Mouse (Mus musculus) hindbrain, embryonic 13.5 days (tissue): ENCODE measurements around the gene Kdm2a. TPM values are rescaled to one million over a fixed set of nuclear protein-coding genes. Genes with fewer than 3 reads are reported as not detected.

Source experiments
- ATAC-seq: fragments of 200-750 bp; cut with Nextera tagmentation; 2 replicates; pipeline ENCODE4 v1.8.0; 2017; ENCODE audit warnings: moderate TSS enrichment; ENCODE audit not compliant: low FRiP score
- H3K27ac ChIP-seq: fragments of 300-500 bp; sonication (generic); 2 replicates; pipeline ENCODE4 v1.5.1; 2015; ENCODE audit warnings: inconsistent platforms, mild to moderate bottlenecking, moderate library complexity
- H3K27me3 ChIP-seq: fragments of 300-500 bp; sonication (generic); 2 replicates; pipeline ENCODE4 v1.6.1; 2015; ENCODE audit warnings: mild to moderate bottlenecking, inconsistent platforms
- H3K36me3 ChIP-seq: fragments of 300-500 bp; sonication (generic); 2 replicates; pipeline ENCODE4 v1.6.1; 2015; ENCODE audit warnings: mild to moderate bottlenecking, inconsistent platforms
- H3K4me1 ChIP-seq: fragments of 300-500 bp; sonication (generic); replicated peaks from 2 replicates; pipeline ENCODE4 v1.6.1; 2015; ENCODE audit warnings: inconsistent platforms
- H3K4me2 ChIP-seq: fragments of 300-500 bp; sonication (generic); 2 replicates; pipeline ENCODE4 v1.6.1; 2015; ENCODE audit warnings: inconsistent platforms, mild to moderate bottlenecking, moderate library complexity
- H3K4me3 ChIP-seq: fragments of 300-500 bp; sonication (generic); 2 replicates; pipeline ENCODE4 v1.5.1; 2015; ENCODE audit warnings: mild to moderate bottlenecking, inconsistent platforms
- H3K9ac ChIP-seq: fragments of 300-500 bp; sonication (generic); 2 replicates; pipeline ENCODE4 v1.6.1; 2015; ENCODE audit warnings: mild to moderate bottlenecking, inconsistent platforms
- H3K9me3 ChIP-seq: fragments of 300-500 bp; sonication (generic); 2 replicates; pipeline ENCODE4 v1.6.1; 2016; ENCODE audit warnings: inconsistent platforms
- WGBS: fragments of 180-500 bp; shearing (Covaris S2); methylation state at CpG from one replicate; pipeline ENCODE4 v1.1.7; 2015; 5-methylcytosine and 5-hydroxymethylcytosine counted together
- polyA plus RNA-seq: library from polyadenylated mRNA; unstranded; fragments of >200 nt; fragmentation: Nextera tagmentation; extraction: Ambion mirVana; gene quantifications from 2 replicates; pipeline ENCODE4 v1.2.1, GENCODE M21; 2015

The Kdm2a gene
- polyA plus RNA-seq, 1 experiment from 2014 or later = 34.6 TPM

DNA sequence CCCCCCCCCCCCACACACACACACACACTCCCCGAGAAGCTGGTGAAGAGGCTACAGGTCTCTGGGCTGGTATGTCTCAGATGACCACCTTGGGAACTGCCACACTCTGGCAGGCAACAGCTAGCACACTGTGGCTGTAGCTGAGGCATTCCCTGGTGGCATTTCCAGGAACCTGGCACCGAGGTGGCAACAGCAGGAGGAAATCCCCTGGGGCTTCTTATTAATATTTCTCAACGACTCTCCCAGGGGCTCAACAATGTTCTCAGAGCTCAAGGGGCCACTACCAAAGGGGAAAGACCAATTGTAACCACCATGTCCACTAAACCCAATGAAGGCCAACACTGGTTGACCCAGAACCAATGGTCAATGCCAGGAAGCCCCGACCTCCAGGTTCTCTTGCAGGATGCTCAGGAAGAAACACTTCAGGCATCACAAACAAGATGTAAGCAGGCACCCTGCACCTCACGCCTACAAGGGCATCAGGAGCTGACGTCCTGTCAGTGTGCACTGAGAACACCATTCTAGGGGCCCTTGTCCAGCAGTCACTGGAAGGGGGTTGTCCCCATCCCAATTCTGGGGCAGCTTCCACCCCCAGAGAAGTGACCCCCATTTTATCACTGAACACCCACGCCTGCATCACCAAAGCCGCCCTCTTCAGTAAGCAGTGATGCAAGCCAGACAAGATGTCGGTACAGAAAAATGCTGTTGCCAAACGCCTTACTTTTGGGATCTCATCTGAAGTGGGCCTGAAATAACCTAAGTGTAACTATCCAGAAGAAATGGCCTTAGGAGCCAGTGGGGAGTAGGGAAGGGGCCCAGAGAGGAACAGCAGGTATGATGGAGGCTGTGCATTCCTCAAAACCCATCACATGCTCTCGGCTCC lies 97.0 kb downstream of the Kdm2a start:
- Histone ChIP-seq H3K9me3 (no peaks in the 10 kb centered on the region), H3K27me3 (no peaks in the 10 kb centered on the region), H3K4me2 (peak overlapping the region; percentile 91), H3K36me3 (peaks cover 3% of the 10 kb centered on the region; the same call in 1 of the 2 replicates), H3K4me3 (peak overlapping the region; percentile 8; the same call in 1 of the 2 replicates), H3K4me1 (peaks cover 69% of the 10 kb centered on the region), H3K27ac (peak overlapping the region; percentile 86), H3K9ac (peak overlapping the region; percentile 63)
- no peak for ATAC-seq
- 67% methylated on average over 11 of the region's 11 CpGs for WGBS

DNA sequence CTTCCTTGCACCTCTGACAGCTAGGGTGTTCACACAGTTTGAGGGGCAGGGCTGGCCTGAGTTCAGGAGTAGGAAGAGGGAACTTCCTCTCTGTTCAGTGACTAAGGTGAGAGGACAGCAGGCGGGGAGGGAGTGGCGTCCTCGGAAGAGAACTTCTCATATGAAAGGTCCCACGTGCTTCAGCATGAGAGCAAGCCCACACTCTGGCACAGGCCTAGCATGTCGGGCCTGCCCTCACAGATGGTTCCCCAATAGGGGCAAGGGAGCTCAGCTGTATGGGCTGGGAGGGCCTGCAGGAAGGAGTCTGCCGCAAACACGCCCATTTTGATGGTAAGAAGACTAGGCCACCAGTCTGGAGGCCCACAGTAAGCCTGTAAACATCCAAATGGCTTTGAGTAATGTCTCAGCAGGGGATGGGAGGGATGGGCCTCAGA lies 97.8 kb downstream of the Kdm2a start:
- Histone ChIP-seq H3K27ac (0 out of 2 replicates have a peak overlapping the region, but pooled peaks have one; percentile 6), H3K9ac (0 out of 2 replicates have a peak overlapping the region, but pooled peaks have one; percentile 19), H3K4me3 (no peak overlapping the region), H3K36me3 (peaks cover 7% of the 10 kb centered on the region), H3K9me3 (no peaks in the 10 kb centered on the region), H3K4me1 (peaks cover 67% of the 10 kb centered on the region), H3K27me3 (no peaks in the 10 kb centered on the region), H3K4me2 (no peak overlapping the region)
- no peak for ATAC-seq
- WGBS = 48% methylated on average over 7 of the region's 7 CpGs

DNA sequence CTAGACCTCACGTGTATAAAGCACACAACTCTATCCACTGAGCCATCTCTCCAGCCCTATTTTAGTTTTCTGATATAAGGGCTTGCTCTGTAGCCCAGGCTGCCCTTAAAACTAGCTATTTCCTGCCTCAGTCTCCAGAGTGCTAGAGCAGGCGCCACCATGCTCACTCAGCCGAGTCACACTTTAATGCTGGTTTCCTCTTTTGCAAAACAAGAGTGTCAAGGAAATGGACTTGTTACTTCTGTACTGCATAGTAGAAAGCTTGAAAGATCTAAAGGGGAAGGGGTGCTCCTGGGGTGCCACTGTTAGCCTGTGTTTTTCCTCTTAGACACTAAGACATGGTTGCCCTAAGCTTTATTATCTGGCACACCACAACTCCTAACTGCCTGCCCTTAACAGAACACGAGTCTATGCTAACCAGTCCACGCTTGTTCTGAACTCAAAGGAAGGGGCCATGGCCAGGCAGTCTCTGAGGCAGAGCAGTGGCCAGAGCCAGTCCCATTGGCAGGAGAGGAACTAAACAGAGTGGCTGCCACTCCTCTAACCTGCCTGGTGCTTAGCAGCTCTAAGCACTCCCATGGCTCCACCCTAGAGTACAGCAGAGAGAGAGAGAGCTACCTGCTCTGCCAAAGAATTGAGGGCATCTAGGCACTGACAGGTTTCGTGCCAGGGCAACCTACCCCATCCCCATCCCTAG lies 98.4 kb downstream of the Kdm2a start:
- Histone ChIP-seq H3K9ac (0 out of 2 replicates have a peak overlapping the region, but pooled peaks have one; percentile 19), H3K4me2 (no peak overlapping the region), H3K36me3 (peaks cover 11% of the 10 kb centered on the region), H3K27ac (no peak overlapping the region), H3K4me1 (peaks cover 62% of the 10 kb centered on the region), H3K27me3 (no peaks in the 10 kb centered on the region), H3K9me3 (no peaks in the 10 kb centered on the region), H3K4me3 (no peak overlapping the region)
- ATAC-seq = no peak
- 88% methylated on average over 6 of the region's 6 CpGs for WGBS

DNA sequence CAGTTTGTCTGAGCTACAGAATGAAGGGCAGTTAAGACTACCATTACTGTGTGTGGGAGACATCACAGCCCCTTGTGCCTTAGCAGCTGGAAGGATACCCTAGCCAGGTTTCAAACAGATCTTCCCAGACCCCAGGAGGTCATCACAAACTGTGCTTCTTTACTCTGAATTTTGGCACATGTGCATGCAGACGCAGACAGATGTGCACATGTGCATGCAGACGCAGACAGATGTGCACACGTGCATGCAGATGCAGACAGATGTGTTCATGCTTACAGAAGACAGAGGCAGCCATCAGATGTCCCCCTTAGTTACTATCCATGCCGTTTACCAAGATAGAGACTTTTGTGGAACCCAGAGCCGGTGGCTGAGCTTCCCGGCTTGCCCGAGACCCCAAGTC lies 99.0 kb downstream of the Kdm2a start:
- Histone ChIP-seq H3K9ac (no peak overlapping the region), H3K4me3 (no peak overlapping the region), H3K4me1 (peaks cover 61% of the 10 kb centered on the region), H3K36me3 (peaks cover 17% of the 10 kb centered on the region), H3K4me2 (no peak overlapping the region), H3K27me3 (no peaks in the 10 kb centered on the region), H3K27ac (no peak overlapping the region), H3K9me3 (no peaks in the 10 kb centered on the region)
- no peak for ATAC-seq
- WGBS = 90% methylated on average over 7 of the region's 7 CpGs

DNA sequence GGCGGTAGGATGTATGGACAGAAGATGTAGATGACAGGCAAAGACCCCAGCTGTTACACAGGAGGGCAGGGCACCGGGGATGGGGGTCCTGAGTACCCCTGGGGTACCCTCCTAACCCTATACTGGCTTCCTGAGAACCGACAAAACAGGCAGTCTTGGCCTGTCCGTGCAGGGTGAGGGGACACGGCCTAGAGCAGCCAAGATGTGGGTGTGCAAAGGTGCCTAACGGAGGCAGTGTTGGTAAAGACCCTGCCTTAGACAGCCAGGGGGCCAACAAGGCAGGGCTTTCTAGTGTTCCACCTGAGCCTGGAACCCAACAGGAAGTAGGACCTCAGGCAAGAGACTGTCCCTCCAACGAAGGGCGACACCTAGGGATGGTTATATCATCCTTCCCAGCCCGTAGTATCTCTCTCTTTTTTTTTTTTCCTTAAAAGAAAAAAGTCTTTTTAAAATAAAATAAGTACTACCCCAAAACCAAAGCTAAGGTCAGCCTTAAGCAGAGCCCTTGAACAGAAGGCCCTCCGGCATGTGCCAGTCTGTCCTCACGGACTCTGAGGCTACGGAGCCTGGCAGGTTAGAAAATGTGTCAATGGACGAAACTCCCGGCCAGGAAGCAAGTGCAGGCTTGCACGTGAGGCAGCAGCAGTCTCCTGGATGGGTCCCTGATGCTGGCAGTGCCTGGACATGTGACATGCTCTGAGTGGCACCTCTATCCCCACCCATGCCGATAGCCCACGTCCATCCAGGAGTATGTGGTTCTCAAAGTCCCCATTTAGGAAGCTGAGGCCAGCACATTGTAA lies 99.6 kb downstream of the Kdm2a start:
- H3K4me1 ChIP-seq = peaks cover 55% of the 10 kb centered on the region
- no peak overlapping the region for H3K9ac ChIP-seq
- H3K27me3 ChIP-seq = no peaks in the 10 kb centered on the region
- H3K9me3 ChIP-seq = no peaks in the 10 kb centered on the region
- no peak for ATAC-seq
- H3K27ac ChIP-seq = no peak overlapping the region
- no peak overlapping the region for H3K4me2 ChIP-seq
- 92% methylated on average over 17 of the region's 17 CpGs for WGBS
- peaks cover 19% of the 10 kb centered on the region for H3K36me3 ChIP-seq
- no peak overlapping the region for H3K4me3 ChIP-seq

DNA sequence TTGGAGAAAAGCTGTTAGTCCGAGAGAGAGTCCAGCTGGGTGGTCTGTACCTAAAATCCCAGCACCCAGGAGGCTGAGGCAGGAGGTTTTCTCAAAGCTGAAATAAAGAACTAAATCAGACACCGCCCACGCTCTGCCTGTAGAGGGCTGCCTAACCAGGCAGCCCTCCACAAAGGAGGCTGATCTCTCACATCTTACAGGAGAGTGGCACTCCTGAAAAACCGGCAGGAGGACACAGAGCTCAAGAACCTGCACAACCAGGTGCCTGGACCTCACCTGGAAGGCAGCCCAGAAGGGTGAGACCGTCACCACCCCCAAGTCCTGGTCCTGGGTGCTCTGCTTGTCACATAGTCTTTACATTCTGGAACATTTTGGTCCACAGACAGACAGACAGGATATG lies 100.2 kb downstream of the Kdm2a start:
- WGBS = 90% methylated on average over 5 of the region's 5 CpGs
- Histone ChIP-seq H3K27me3 (no peaks in the 10 kb centered on the region), H3K9me3 (no peaks in the 10 kb centered on the region), H3K4me3 (no peak overlapping the region), H3K36me3 (peaks cover 23% of the 10 kb centered on the region), H3K9ac (no peak overlapping the region), H3K4me1 (peaks cover 48% of the 10 kb centered on the region), H3K27ac (no peak overlapping the region), H3K4me2 (no peak overlapping the region)
- ATAC-seq = no peak

DNA sequence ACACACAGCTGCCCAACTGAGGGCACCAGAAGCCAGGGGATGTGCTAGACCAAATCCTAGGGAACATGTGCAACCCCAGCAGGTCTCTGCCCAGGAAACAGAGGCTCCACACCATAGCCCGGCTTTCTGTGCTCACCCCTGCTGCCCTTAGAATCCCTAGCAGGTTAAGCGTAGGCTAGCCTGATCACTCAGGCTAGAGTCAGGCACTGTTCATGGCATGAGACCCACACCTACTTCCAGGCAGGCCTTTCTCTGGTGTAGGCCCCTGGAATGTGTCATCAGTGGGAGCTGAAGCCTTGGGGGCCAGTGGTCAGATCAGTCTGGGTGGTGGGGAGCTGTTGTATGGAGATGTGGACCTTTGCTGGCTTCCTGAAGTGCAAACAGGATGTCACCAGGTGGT lies 101.5 kb downstream of the Kdm2a start:
- no peak overlapping the region for H3K27ac ChIP-seq
- peaks cover 36% of the 10 kb centered on the region for H3K4me1 ChIP-seq
- 94% methylated on average over 2 of the region's 2 CpGs for WGBS

DNA sequence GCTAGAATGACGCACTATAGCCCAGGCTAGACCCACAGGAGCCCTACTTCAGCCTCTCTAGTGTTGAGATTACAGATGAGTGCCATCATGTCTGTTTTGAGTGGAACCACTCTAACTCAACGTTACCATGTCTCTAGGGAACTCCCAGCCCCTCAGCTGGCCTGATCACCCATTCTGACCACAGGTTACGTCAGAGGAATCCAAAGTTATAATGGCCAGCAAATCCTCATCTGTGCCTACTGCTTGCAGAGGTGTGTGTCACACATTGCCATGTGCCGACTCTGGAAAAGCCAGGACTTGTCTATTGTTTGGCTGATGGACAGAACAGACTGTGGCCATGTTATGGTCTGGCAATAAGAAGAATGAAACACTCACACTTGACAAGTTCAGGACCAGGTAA lies 102.7 kb downstream of the Kdm2a start:
- Histone ChIP-seq H3K27ac (no peak overlapping the region), H3K4me2 (no peak overlapping the region), H3K4me3 (no peak overlapping the region), H3K27me3 (no peaks in the 10 kb centered on the region), H3K9me3 (no peaks in the 10 kb centered on the region), H3K4me1 (peaks cover 31% of the 10 kb centered on the region), H3K36me3 (peaks cover 48% of the 10 kb centered on the region), H3K9ac (no peak overlapping the region)
- WGBS = 85% methylated on average over 4 of the region's 4 CpGs
- ATAC-seq = no peak

More for the DNA sequence above, 101.5 kb downstream of the Kdm2a start:
- Histone ChIP-seq H3K27me3 (no peaks in the 10 kb centered on the region), H3K36me3 (peaks cover 36% of the 10 kb centered on the region), H3K9me3 (no peaks in the 10 kb centered on the region), H3K4me3 (no peak overlapping the region), H3K9ac (peak overlapping the region; percentile 46; the same call in 1 of the 2 replicates), H3K4me2 (no peak overlapping the region)
- no peak for ATAC-seq

DNA sequence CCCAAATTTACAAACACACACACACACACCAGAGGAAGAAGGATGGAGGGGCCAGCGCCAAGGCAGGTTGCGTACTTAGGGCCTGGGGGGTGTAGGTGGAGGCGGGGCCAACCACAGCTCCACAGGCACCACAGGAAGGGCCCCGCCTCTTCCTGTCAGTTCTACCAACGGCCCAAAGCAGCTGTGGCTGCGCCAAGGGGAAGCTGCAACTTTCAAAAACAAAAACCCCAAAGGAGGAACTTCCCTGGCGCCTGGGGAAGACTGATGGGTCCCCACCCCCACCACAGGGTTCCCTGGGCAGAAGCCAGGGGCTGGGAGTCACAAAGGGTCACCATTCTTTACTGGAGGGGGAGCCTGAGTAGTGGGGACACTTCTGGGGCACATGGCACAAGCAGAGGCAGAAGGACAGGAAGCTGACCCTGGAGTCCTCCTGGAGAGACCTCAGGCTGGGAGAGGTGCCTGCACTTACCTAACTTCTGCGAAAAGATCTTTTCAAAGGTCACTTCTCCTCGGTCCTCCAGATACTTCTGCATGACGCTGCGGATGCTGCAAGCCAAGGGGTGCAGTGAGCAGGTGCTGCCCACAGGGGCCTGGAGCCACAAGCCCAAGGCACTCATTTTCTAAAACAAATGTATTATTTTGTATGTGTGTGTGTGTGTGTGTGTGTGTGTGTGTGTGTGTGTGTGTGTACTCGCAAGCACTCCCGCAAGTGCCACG lies 103.5 kb downstream of the Kdm2a start:
- Histone ChIP-seq H3K9ac (no peak overlapping the region), H3K36me3 (peaks cover 56% of the 10 kb centered on the region), H3K4me3 (no peak overlapping the region), H3K27ac (0 out of 2 replicates have a peak overlapping the region, but pooled peaks have one; percentile 18), H3K4me2 (no peak overlapping the region), H3K4me1 (peaks cover 26% of the 10 kb centered on the region), H3K27me3 (no peaks in the 10 kb centered on the region), H3K9me3 (no peaks in the 10 kb centered on the region)
- 71% methylated on average over 13 of the region's 14 CpGs for WGBS
- no peak for ATAC-seq

DNA sequence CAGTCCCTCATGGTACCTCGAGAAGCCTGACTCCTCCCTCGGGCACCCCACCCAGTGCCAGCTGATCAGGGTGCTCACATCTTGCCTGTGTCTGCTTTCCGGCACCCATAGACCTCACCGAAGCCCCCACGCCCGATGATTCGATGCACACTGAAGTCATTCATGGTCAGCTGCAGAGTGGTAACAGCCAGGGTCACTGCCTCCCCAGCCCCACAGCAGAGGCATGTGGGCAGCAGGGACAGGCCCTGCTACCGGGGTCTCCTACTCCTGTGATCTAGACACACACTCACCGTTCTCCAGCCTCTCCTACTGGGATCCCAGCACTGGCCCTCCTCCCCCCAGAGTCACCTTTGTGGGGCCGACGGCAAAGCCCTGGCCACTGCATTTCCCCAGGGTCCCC lies 106.9 kb downstream of the Kdm2a start:
- H3K27me3 ChIP-seq = no peaks in the 10 kb centered on the region
- H3K4me3 ChIP-seq = no peak overlapping the region
- no peak for ATAC-seq
- H3K4me1 ChIP-seq = peaks cover 16% of the 10 kb centered on the region
- H3K4me2 ChIP-seq = no peak overlapping the region
- H3K9me3 ChIP-seq = no peaks in the 10 kb centered on the region
- no peak overlapping the region for H3K27ac ChIP-seq
- H3K9ac ChIP-seq = no peak overlapping the region
- H3K36me3 ChIP-seq = peaks cover 87% of the 10 kb centered on the region
- 90% methylated on average over 11 of the region's 11 CpGs for WGBS

DNA sequence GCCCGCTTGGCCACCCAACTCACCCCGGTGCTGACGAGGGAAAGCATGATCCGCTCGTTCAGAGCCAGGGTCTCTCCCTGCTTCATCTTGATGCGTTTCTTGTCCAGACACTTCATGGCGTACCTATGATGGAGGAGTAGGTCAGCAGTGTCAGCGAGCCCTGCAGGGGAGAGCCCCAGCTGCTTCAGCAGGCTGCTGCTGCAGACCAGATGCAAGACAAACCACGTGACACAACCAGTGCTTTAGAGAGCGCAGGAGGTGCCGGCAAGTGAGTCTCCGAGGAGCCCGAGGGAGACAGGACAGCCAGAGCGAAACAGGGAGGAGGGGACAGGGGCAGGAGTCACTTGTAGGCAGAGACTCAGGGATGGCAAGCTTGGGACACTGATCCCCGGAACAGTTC lies 107.3 kb downstream of the Kdm2a start:
- ATAC-seq = no peak; the same call in 1 of the 2 replicates
- Histone ChIP-seq H3K4me3 (no peak overlapping the region), H3K9ac (no peak overlapping the region), H3K4me2 (no peak overlapping the region), H3K9me3 (no peaks in the 10 kb centered on the region), H3K27ac (no peak overlapping the region), H3K36me3 (peaks cover 91% of the 10 kb centered on the region), H3K4me1 (peaks cover 16% of the 10 kb centered on the region), H3K27me3 (no peaks in the 10 kb centered on the region)
- 72% methylated on average over 15 of the region's 15 CpGs for WGBS
